Mouse (Mus musculus) MEL-GATA-1-ER (cell line): Measurements from ENCODE around the gene Epb41l2.

Source experiments
- DNase-seq: peaks from one replicate; pipeline ENCODE4 v3.0.0-alpha.2; 2012; ENCODE audit warnings: low read depth; ENCODE audit errors: extremely low read depth

Epb41l2 gene

DNA sequence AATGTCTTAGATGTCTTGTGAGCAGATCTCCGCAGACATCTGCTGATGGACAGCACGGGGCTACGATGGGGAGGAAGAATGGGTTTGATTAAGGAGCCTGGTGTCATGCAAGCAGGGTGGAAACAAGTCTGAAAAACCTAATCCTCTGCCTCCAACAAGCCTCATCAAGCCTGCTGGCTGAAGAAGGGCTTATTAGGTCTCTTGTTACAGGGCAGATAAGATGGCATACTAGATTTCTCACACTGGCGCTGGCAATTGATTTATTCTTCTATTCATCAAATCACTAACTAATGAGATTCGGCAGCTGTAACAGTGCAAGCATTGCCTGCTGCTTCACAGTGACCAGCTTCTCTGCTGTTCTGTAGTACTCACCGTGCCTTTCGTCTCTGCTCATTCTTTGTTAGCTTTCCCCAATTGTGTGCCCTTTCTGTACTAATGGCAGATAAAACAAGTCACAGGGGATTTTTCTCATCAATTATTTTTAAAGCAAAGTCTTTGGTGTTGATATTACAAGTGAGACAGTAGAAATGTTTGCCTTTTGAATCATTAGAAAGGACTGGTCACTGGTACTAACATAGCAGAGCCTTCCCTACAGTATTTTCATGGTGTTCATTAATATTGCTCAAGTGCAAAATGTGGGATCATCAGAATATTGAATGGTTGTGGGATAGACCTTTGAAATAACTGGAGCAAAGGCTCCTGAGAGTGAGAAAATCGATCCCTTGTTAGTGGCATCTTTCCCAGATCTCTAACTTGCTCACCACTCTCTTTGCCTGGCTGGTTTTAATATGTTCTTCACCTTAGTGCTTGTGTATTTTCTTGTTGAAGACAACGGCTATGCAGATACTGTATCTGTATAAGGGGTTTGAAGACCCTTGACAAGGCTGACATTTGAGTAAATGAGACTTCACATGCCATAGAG is 212.0 kb downstream of the Epb41l2 start:
- no peak for DNase-seq
